Mouse (Mus musculus): ENCODE measurements around the gene Cdh8. TPM values are rescaled to one million over a fixed set of nuclear protein-coding genes. Genes with fewer than 3 reads are reported as not detected.

Gene Cdh8
- total RNA-seq (2021), result 100 to 1,000 TPM in 1 of 2 experiments, 10 to 100 TPM in 1; 99.1 to 117 TPM

- intact Hi-C loops (cut with DNase I), result no loop called here
- DNase-seq (ENCODE audit: extremely low spot score in 1 of 2, low spot score in 2 of 2), result peak; percentile 78 to 80
These were observed at the start of gene Cdh8 for GRCm38 (mm10) chr8:99415966-99416781. Cdh8 (minus strand) TSS chr8:99416471.

DNA sequence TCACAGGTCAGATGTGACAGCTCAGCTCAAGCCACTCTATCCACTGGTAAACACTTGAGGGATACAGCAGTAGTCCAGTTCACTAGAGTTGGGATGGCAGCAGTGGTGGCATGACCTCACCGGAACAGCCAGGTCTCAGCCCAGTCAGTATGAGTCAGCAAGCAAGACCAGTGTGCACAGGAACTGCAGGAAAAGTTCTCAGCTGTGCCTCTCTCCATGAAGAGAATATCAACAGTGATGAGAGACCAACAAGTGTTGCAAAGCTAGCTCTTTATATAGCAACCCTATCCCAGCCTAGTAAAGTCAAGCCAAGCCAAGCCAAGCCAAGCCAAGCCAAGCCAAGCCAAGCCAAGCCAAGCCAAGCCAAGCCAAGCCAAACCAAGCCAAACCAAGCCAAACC is 30.2 kb upstream of the Cdh8 start:
- intact Hi-C loops (cut with DNase I), result no loop called here
- no peak for DNase-seq (ENCODE audit: extremely low spot score in 1 of 2, low spot score in 2 of 2)

DNA sequence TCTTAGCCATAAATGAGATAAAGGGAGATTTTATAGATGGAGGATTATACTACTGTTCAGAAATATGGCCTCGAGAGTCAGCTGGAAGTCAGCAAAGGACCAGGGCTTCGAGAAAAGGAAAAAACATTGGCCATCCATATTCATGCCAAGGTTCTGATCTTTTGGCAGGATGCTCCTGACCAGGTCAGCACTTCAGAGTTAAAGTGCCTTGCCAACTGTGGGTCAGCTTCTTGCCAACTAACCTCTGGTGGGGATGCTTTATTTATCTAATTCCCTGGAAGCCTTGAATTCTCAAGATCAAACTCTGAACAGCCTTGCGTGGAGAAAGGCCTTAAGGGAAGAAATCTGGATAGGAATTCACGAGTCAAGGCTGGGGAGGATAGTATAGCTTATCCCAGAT is 9.6 kb upstream of the Cdh8 start:
- DNase-seq (ENCODE audit: extremely low spot score in 1 of 2, low spot score in 2 of 2), result no peak
- intact Hi-C loops (cut with DNase I), result loop anchor here (10.0 kb wide), 1 partner anchor 1349 kb away; no protein-coding TSS in a partner anchor

- intact Hi-C loops (cut with DNase I), result loop anchor here (10.0 kb wide), 1 partner anchor 1353 kb away; no protein-coding TSS in a partner anchor
- no peak for DNase-seq (ENCODE audit: extremely low spot score in 1 of 2, low spot score in 2 of 2)
These were observed 5.2 kb upstream of the Cdh8 start for GRCm38 (mm10) chr8:99421516-99421915.

DNA sequence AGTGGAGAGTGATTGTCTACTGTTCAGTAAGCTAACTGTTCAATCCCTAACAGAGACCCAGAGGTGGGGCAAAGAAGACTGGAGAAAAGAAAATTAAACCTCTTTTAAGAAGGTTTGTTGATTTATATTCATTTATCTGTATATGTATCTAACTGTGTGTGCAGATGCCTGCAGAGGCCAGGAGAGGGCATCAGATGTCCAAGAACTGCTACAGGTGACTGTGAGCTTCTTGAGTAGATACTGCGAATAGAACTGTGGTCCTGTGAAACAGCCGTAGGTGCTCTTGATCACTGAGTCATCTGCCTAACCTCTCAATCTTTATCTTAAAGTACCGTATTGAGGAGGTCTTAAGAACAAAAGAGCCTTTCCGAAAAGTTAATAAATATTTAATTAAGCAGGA is 3.5 kb upstream of the Cdh8 start:
- intact Hi-C loops (cut with DNase I), result loop anchor here (10.0 kb wide), 1 partner anchor 1355 kb away; no protein-coding TSS in a partner anchor
- DNase-seq (ENCODE audit: extremely low spot score in 1 of 2, low spot score in 2 of 2), result no peak

DNA sequence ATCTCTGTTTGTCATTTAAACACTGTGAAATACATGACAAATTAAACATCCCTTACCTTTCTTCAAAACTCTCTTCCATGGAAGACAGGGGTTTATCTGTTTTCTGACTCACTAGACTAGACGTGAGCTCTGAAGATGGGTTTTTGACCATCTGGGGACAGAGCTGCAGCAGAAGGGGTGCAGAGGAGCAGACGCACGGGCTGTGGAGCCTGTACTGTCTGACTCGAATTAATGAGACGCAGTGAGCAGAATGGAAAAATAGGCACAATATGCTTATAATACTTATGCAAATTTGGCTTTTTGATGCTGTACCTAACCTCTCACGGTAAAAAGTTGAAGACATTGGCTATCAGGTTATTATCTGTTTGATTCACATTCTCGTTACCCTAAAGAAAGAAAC is 1.2 kb upstream of the Cdh8 start:
- intact Hi-C loops (cut with DNase I), result no loop called here
- DNase-seq (ENCODE audit: extremely low spot score in 1 of 2, low spot score in 2 of 2), result no peak

DNA sequence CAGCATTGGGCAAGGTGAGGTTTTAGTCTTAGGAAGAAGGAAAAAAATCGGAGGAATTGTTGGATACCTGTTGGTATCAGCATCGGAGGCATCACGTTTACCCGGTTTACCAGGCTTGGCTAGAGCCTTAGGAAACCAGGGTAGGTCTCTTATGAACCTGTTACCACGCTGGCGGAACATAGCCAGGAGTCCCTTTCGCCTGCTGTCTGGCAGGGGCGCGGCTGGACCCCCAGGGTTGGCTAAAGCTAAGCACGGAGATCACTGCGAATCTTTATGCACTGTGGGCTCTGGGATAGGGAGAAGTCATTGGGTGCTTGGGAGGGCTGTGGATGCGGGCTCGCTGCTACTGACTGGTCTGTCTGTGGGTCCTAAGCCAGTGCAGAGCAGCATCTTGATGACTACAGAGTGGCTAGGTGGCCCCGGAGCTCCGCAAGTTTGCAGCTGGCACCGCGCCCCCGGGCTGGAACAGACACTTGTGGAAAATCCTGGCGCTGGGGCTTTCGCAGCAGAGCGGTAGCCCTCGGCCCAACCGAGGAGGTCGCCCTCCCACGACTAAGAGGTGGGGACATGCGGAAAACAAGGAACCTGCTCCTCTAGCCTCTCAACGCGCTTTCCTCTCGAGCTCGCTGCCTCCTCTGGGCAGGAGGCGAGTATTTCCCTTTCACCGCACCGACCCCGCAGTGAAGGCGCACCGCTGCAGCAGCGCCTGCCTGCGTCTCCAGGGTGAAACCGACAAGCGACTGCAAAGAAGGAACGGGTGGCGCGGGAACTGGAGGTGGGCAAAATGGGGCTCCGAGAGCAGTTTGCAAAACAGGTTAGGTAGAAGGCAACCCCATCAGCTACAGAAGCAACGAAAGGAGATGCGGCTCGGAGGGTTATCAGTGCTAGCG is 950 bp downstream of the Cdh8 start:
- intact Hi-C loops (cut with DNase I), result no loop called here
- DNase-seq (ENCODE audit: extremely low spot score in 1 of 2, low spot score in 2 of 2), result peak in 1 of 2 experiments; percentile 61

DNA sequence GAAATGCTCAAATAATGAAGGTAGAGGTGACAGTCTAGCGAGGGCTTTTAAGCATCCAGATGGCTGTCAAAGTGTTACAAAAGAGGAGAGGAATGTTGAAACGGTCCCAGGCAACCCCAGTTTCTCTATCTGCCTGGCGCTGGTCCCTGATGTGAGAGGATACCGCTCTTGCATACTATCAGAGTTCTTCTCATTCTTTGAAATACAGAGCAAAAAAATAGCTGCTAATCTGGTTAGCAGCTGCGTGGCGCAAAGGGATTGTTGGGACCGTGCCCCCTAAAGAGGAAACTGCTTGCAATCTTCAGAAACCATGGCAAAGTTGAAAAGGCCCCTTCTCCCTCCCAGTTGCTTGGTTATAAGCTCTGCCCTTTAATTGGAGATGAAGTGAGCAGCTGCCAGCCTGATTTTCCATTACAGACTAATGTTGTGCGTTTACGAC is 1.8 kb downstream of the Cdh8 start:
- intact Hi-C loops (cut with DNase I), result no loop called here
- no peak for DNase-seq (ENCODE audit: extremely low spot score in 1 of 2, low spot score in 2 of 2)

GRCm38 (mm10) chr8:99413877-99414482 is 2.3 kb downstream of the Cdh8 start:
- intact Hi-C loops (cut with DNase I), result no loop called here
- no peak for DNase-seq (ENCODE audit: extremely low spot score in 1 of 2, low spot score in 2 of 2)

DNA sequence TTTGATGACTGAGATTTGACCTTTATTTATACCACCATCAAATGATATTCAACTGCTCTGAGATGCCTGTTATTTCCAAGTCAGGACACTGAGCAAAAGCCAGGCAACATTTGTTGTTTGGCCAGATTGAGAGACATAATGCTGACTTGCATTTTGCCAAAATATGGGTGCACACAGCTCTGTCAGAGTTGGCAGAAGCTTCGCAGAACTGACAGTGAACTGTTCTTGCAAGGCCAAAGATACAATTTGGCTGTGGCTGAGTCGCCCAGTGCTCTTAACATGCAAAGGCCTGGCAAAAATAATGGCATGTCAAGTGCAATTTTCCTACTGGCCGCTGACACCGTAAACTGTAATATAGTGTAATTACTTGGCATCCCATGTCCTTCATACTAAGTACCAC is 22.4 kb downstream of the Cdh8 start:
- no peak for DNase-seq (ENCODE audit: extremely low spot score in 1 of 2, low spot score in 2 of 2)
- intact Hi-C loops (cut with DNase I), result no loop called here

DNA sequence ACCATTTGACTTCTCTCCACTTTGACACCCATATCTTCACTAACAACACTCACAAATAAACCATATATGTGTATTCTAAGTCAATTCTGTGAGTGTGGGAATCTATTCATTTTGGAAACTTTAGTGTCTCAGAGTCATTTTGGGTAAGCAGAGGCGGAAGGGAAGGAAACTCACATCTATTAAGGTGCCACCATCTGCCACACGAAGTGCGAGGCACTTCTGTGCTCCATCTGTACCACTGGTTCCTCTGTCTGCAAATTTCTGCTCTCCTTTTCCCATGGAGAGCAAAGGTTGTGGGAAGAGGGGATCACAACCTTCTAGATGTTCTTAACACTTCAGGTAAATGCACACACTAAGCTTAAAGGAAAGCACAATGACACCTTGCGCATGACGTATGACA is 46.2 kb downstream of the Cdh8 start:
- no peak for DNase-seq (ENCODE audit: extremely low spot score in 1 of 2, low spot score in 2 of 2)
- intact Hi-C loops (cut with DNase I), result no loop called here

DNA sequence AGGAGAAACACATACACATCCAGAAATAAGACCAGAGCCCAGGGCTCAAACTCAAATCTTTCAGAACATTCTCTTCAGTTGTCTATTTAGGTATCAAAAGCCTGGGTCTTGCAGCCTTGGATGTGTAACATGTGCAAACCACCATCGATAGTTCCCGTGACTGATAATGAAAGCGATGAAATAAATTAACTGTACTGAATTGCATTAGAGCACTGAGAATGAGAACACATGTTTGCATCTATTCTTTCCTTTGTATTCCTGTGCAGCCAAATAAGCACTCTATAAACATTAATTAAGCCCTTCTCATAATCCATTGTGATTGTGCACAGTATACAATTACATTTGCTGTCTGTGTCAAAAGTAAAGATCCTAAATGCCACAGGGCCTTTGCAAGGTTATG is 47.1 kb downstream of the Cdh8 start:
- no peak for DNase-seq (ENCODE audit: extremely low spot score in 1 of 2, low spot score in 2 of 2)
- intact Hi-C loops (cut with DNase I), result no loop called here

GRCm38 (mm10) chr8:99368449-99368848 is 47.8 kb downstream of the Cdh8 start:
- intact Hi-C loops (cut with DNase I), result no loop called here
- peak in 1 of 2 experiments; percentile 17 for DNase-seq (ENCODE audit: extremely low spot score in 1 of 2, low spot score in 2 of 2)

- no peak for DNase-seq (ENCODE audit: extremely low spot score in 1 of 2, low spot score in 2 of 2)
- intact Hi-C loops (cut with DNase I), result no loop called here
These were observed 62.3 kb downstream of the Cdh8 start for GRCm38 (mm10) chr8:99353923-99354322.

DNA sequence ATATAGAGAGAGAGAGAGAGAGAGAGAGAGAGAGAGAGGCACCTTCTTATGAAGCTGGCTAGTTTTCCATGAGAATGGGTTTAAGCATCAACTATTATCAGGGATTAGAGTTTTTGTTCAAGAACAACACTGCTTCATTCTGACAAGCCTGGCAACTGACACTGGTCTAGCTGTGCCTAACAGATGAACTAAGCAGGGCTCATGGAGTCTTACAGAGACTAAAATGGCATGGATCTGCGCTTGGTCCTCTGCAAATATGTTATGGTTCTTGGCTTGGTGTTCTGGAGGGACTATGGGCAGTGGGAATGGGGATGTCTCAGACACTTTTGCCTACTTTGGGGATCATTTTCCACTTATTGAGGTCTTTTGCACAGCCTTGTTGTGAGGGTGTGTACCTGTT is 63.0 kb downstream of the Cdh8 start:
- DNase-seq (ENCODE audit: extremely low spot score in 1 of 2, low spot score in 2 of 2), result no peak
- intact Hi-C loops (cut with DNase I), result no loop called here

GRCm38 (mm10) chr8:99349456-99349855 is 66.8 kb downstream of the Cdh8 start:
- intact Hi-C loops (cut with DNase I), result no loop called here
- DNase-seq (ENCODE audit: extremely low spot score in 1 of 2, low spot score in 2 of 2), result no peak

DNA sequence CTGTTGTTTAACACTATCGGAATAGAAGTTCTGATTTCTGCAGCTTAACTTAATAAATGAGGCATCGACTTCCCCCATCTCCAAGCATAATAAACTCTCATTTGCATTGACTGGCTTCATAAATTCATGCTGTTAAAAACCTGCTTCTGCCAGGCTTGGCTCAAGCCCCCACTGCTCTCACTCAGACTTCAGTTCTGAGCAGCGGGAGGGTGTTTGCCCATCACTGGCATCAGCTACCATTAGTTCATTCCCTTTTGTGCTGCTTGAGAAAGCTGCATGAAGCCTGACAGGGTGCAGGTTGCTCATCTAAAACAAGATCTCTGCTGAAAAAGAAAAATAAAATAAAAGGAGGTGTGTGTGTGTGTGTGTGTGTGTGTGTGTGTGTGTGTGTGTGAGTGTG is 67.7 kb downstream of the Cdh8 start:
- DNase-seq (ENCODE audit: extremely low spot score in 1 of 2, low spot score in 2 of 2), result no peak

DNA sequence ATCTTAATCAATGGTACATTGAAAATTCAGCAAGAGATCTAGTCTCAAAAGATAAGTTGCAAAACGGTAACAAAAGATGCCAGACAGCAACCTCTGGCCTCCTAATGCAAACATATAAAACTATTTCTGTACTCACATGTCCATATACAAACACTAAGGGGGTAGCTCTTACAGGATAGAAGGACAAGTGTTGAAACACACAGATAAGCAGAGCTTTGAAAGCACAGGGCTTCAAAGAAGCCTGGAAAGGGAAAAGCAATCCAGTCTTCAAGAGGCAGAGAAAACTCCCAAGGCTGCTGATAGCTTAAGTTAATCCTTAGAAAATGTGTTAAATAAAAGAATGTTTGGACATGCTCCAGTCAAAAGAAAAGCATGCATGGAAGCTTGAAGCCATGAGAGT is 77.0 kb downstream of the Cdh8 start:
- DNase-seq (ENCODE audit: extremely low spot score in 1 of 2, low spot score in 2 of 2), result no peak
- intact Hi-C loops (cut with DNase I), result no loop called here

More for the DNA sequence above, 67.7 kb downstream of the Cdh8 start:
- intact Hi-C loops (cut with DNase I), result no loop called here

- peak in 1 of 2 experiments; percentile 35 for DNase-seq (ENCODE audit: extremely low spot score in 1 of 2, low spot score in 2 of 2)
- intact Hi-C loops (cut with DNase I), result no loop called here
These were observed 88.7 kb downstream of the Cdh8 start for GRCm38 (mm10) chr8:99327559-99327958.
